Mouse (Mus musculus) liver, embryonic 12.5 days (tissue): Measurements from ENCODE around the gene Musk. TPM values are rescaled to one million over a fixed set of nuclear protein-coding genes. Genes with fewer than 3 reads are reported as not detected.

Experiments used
- polyA plus RNA-seq: library from polyadenylated mRNA; unstranded; fragments of >200 nt; fragmentation: Nextera tagmentation; extraction: Ambion mirVana; gene quantifications from 2 replicates; pipeline ENCODE4 v1.2.1, GENCODE M21; 2016

Musk gene
- polyA plus RNA-seq, 1 experiment from 2014 or later, result 0.05 TPM

Other genes starting within 250 kb of the Musk start
- 0.69 and 0.72 TPM in 2 replicates for gene Svep1, start 79.1 kb upstream of the Musk start, polyA plus RNA-seq